In genomic region chrX:100775405-100775804, GRCm38 (mm10) we compare ENCODE assay signal across 25 mouse cellular contexts. TPM values are rescaled to one million over a fixed set of nuclear protein-coding genes. Genes with fewer than 3 reads are reported as not detected.
"Had no signal": no experiment of that assay in that cellular context is flagged by ENCODE, and none has a peak within 500 bp of the region (broad histone marks: within the 10 kb centered on the region; RNA-seq: fewer than 3 reads in every experiment).

No protein-coding gene starts in this region.

- H3K9me3 ChIP-seq: limb, embryonic 10.5 days; limb, embryonic 13.5 days; liver, embryonic 12.5 days; liver, embryonic 15.5 days; megakaryocyte, embryonic 14.5 days; midbrain, embryonic 10.5 days; midbrain, embryonic 13.5 days; neural tube, embryonic 12.5 days; neural tube, embryonic 15.5 days; stomach, embryonic 15.5 days had no signal

- H3K4me1 ChIP-seq: stomach, embryonic 15.5 days had no signal

- H3K27me3 ChIP-seq: limb, embryonic 13.5 days; liver, embryonic 12.5 days; liver, embryonic 15.5 days; midbrain, embryonic 13.5 days; neural tube, embryonic 12.5 days; neural tube, embryonic 15.5 days; stomach, embryonic 15.5 days had no signal

- H3K36me3 ChIP-seq: limb, embryonic 10.5 days; limb, embryonic 13.5 days; liver, embryonic 12.5 days; liver, embryonic 15.5 days; midbrain, embryonic 10.5 days; neural tube, embryonic 12.5 days; neural tube, embryonic 15.5 days; stomach, embryonic 15.5 days had no signal

- H3K27ac ChIP-seq: kidney, postnatal 0 days; limb, embryonic 13.5 days; liver, embryonic 12.5 days; liver, embryonic 15.5 days; macrophage; midbrain, embryonic 13.5 days; neural tube, embryonic 12.5 days; neural tube, embryonic 15.5 days had no signal

- ATAC-seq: intestine, postnatal 0 days; liver, embryonic 12.5 days; midbrain, embryonic 16.5 days had no signal

- DNase-seq: kidney, adult 2 months; kidney, postnatal 25 days; layer of hippocampus, adult 9-11 months; liver; lung, embryonic 14.5 days; right cerebral cortex, adult 18-20 months; right cerebral cortex, postnatal 14 days; right cerebral cortex, postnatal 4 days; thymus, adult 2 months; thymus, postnatal 14 days; thymus, postnatal 4 days had no signal

RNA-seq across cellular contexts. Expression of gene Gdpd2, which starts 45.7 kb away (rescaled TPM):
- polyA plus RNA-seq: macrophage had no signal
